In the genomic region with DNA sequence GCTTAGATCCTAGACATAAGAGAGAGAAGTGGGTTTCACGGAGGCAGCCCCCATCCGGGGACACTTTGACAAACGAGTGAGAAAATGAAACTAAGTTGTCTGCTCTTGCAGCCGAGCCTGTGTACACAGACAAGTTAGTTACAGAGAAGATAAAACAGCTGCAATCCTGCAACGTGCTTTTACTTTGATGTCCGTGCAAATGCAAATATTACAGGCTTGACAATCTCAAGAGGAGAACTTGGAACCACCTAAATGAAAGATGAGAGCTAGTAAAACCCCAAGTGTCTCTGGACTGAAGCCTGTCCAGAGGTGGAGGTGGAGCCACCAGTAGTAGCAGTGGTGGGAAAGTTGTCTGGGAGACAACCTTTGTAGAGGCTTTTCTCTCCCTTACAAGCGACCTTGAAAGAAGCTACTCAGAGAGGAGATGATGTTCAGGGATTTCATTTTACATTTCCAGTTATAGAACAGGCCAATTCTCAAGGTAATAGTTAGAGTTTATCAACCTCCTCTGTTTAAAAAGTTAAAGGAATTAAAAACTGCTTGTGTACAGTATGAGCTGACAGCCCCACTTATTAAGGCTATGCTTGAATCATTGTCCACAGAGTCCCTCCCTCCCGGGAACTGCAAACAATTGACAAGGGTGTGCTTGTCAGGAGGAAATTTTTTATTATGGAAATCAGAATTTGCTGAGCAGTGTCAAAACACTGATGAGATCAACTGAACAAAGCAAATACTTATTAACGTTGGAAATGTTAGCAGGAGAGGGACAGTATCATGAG, we compare ENCODE assay signal across 8 mouse cellular contexts.
DNase-seq lines count a peak whose midpoint lies in the region; ATAC-seq lines count a peak whose summit lies in the region.

No protein-coding gene starts in this region.

- peak overlapping the region; percentile 46 for H3K4me2 ChIP-seq in intestine, embryonic 14.5 days (ENCODE audit: low read length)

- no peaks in the 10 kb centered on the region for H3K27me3 ChIP-seq in intestine, embryonic 14.5 days (replicated peaks; ENCODE audit: control insufficient read depth, insufficient read depth, low read length)

- H3K36me3 ChIP-seq in intestine, embryonic 14.5 days (ENCODE audit: control insufficient read depth, insufficient read depth, low read length), result no peaks in the 10 kb centered on the region

- no peak overlapping the region for H3K9ac ChIP-seq in intestine, embryonic 14.5 days (ENCODE audit: low read length)

- ATAC-seq in frontal cortex, adult (ENCODE audit: low TSS enrichment), result peak; percentile 69
- ATAC-seq in intestine, embryonic 14.5 days (replicated peaks; ENCODE audit: low FRiP score, low TSS enrichment, low read depth), result 0 out of 2 replicates have a peak, but pooled peaks have one; percentile 58

- WGBS in intestine, embryonic 14.5 days, result 17% methylated on average over 9 of the region's 9 CpGs

- H3K27ac ChIP-seq in intestine, embryonic 14.5 days (ENCODE audit: low read depth), result 0 out of 2 replicates have a peak overlapping the region, but pooled peaks have one; percentile 18

- H3K4me3 ChIP-seq in intestine, embryonic 14.5 days (ENCODE audit: low read depth, low read length), result peak overlapping the region; percentile 15

- no peaks in the 10 kb centered on the region for H3K9me3 ChIP-seq in intestine, embryonic 14.5 days (ENCODE audit: control insufficient read depth, low read length)

- H3K4me1 ChIP-seq in intestine, embryonic 14.5 days (replicated peaks; ENCODE audit: control insufficient read depth, insufficient read depth, low read length), result no peaks in the 10 kb centered on the region; the same call in 1 of the 2 replicates

- DNase-seq in frontal cortex, postnatal 25 days (ENCODE audit: low spot score in 2 of 2), result no peak
- DNase-seq in MN1 (ENCODE audit: low spot score) (peak; percentile 8), adipocyte (ENCODE audit: low spot score) (no peak)
- peak; percentile 53 for DNase-seq in intestine, embryonic 14.5 days (ENCODE audit: low spot score)
- DNase-seq in spleen, postnatal 10 days (ENCODE audit: low spot score in 2 of 2), result peak; percentile 53 to 61
- no peak for DNase-seq in right cerebral cortex, postnatal 36 days (ENCODE audit: low spot score in 2 of 2)
- no peak for DNase-seq in layer of hippocampus, adult 9-11 months

Comparison
In these comparisons a context has a peak if more than half of its experiments do, and no peak if none do; other contexts are left out.
1. DNase-seq: peak in MN1 (single experiment), intestine, embryonic 14.5 days (single experiment) and spleen, postnatal 10 days (2 of 2); none in frontal cortex, postnatal 25 days (0 of 2), adipocyte (single experiment), right cerebral cortex, postnatal 36 days (0 of 2) and layer of hippocampus, adult 9-11 months (single experiment).